Mouse (Mus musculus) heart, postnatal 10 days (tissue): ENCODE measurements around the gene Krt14. TPM values are rescaled to one million over a fixed set of nuclear protein-coding genes. Genes with fewer than 3 reads are reported as not detected.

Source experiments
- DNase-seq, 2 experiments: peaks; one replicate each; pipeline ENCODE4 v3.0.0; 2021
- intact Hi-C: fragments of 180-260 bp; cut with DNase I; formaldehyde crosslinking; loops from one replicate; pipeline ENCODE4 v1.15.1; 2025
- total RNA-seq, 2 experiments: library from RNA; stranded (reverse); gene quantifications; 2 replicates each; pipeline ENCODE4 v1.2.3; 2021

Gene Krt14
- total RNA-seq, 2 experiments from 2014 or later = 1.8 to 2.7 TPM

DNA sequence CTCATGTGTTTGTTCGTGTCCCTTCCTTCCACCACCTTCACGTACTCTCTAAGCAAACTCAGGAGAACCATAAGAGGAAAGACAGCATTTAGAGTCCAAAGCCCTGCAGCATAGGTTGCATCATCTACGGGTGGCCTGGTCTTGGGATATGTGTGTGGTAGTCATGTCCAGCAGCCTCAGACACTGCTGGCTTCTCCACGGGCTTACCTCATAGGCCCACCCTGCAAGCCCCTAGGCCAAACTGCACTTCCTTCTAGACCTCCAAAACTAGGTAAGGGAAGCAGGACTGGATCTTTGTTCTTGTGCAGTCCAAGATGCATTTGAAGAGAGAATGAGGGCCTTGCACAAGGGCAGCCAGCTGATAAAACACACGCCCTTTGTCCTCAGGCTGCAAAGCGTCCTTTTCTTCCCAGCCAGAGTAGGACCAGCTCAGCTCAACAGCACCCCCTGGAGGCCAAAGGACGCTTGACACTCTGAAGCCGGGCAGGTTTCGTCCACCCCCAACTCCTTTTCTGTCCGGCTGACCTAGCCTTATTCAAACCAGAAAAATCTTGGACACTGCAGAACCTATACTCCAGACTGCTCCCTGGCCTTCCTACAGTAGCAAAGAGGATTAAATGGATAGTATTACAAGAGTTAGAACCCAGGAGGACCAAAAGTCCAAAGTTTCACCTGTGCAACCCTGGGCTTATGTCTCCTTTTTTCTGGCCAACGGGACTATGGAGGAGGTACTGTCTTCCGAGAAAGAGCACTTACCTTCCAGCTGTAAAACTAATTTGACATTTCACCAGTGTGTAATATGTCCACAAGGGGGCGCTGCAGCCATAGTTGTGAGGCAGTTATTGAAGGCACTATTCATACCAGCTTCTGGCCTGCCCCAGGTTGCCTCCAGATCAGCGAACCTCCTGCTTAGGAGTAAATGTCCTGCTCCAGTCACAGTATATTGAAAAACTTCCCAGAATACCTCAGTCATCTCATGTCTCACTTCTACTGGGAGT, 38.3 kb downstream of the Krt14 start:
- DNase-seq = peak; percentile 64 to 86
- intact Hi-C loops = loop anchor here (1.0 to 5.0 kb wide), 4 partner anchors 102 to 704 kb away; no protein-coding TSS in a partner anchor

- DNase-seq = peak; percentile 44 to 49
- intact Hi-C loops = loop anchor here (2.0 to 5.0 kb wide), 3 partner anchors 101 to 703 kb away; no protein-coding TSS in a partner anchor
These were observed 39.3 kb downstream of the Krt14 start for GRCm38 (mm10) chr11:100168071-100168470.

- intact Hi-C loops = no loop called here
These were observed 43.0 kb downstream of the Krt14 start for GRCm38 (mm10) chr11:100164392-100164791.

GRCm38 (mm10) chr11:100157908-100158477, 49.4 kb downstream of the Krt14 start:
- DNase-seq = no peak
- intact Hi-C loops = no loop called here

More at GRCm38 (mm10) chr11:100164392-100164791, 43.0 kb downstream of the Krt14 start:
- DNase-seq = no peak

GRCm38 (mm10) chr11:100157331-100157730, 50.0 kb downstream of the Krt14 start:
- no peak for DNase-seq
- intact Hi-C loops = no loop called here

DNA sequence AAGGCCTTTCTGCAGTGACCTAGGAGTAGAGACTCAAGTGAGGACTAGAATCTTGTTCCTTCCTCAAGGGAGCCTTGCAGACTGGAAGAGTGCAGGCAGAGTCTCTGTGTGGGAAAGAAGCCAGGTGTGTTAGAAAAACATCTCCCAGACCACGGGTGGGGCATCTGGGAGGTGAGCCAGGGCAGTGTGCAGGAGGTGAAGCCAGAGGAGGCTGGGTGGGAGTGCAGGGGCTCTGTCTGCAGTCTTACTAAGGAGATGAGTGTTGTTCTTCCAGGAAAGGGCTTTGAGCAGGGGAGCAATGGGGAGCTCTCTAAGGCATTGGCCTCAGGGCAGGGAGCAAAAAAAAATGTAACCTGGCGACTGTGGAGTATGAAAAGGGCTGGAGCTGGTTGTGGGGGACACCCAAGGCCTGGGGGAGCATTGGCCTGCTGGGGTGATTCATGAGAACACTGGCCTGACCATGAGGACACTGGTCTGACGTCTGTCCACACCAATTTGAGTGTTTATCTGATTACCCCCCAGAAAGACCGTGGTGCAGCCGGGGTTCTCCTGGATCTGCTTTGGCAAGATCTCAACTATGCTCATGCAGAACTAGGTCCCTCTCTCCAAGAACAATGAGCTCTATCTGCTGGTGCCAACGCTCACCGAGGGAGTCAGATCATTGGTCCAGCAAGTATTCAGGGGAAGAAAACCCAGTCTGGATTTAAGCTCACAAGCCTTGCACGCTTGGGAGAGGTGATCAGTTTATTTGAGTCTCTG, 51.7 kb downstream of the Krt14 start:
- intact Hi-C loops = no loop called here
- DNase-seq = no peak

Other genes starting within 250 kb of the Krt14 start
- gene Krtap29-1, start 228.5 kb downstream of the Krt14 start, total RNA-seq = not detected
- gene Krtap16-1, start 221.0 kb downstream of the Krt14 start, total RNA-seq = not detected
- not detected for gene Krtap17-1, start 213.6 kb downstream of the Krt14 start, total RNA-seq
- gene Krt33a, start 191.3 kb downstream of the Krt14 start, total RNA-seq = not detected
- not detected for gene Krt33b, start 177.7 kb downstream of the Krt14 start, total RNA-seq
- not detected for gene Krt34, start 166.0 kb downstream of the Krt14 start, total RNA-seq
- gene Krt31, start 157.0 kb downstream of the Krt14 start, total RNA-seq = not detected
- not detected for gene Krt32, start 119.3 kb downstream of the Krt14 start, total RNA-seq
- not detected for gene Krt35, start 111.3 kb downstream of the Krt14 start, total RNA-seq
- gene Krt36, start 101.9 kb downstream of the Krt14 start, total RNA-seq = not detected
- not detected for gene Krt13, start 86.0 kb downstream of the Krt14 start, total RNA-seq
- gene Krt15, start 71.6 kb downstream of the Krt14 start, total RNA-seq = under 1 TPM in 1 of 2 experiments, not detected in 1; 0.29 TPM
- gene Krt19, start 58.9 kb downstream of the Krt14 start, total RNA-seq = 10 to 100 TPM; 10.3 to 16.7 TPM
- gene Krt9, start 14.3 kb downstream of the Krt14 start, total RNA-seq = not detected
- gene Krt16, start 41.4 kb upstream of the Krt14 start, total RNA-seq = not detected
- gene Krt17, start 53.5 kb upstream of the Krt14 start, total RNA-seq = not detected
- gene Krt42, start 62.3 kb upstream of the Krt14 start, total RNA-seq = not detected
- 1,000 to 10,000 TPM; 1,270 to 1,308 TPM for gene Eif1, start 112.3 kb upstream of the Krt14 start, total RNA-seq
- gene Gast, start 126.9 kb upstream of the Krt14 start, total RNA-seq = not detected
- gene Hap1, start 148.6 kb upstream of the Krt14 start, total RNA-seq = 1 to 10 TPM; 1.4 TPM
- gene Jup, start 190.2 kb upstream of the Krt14 start, total RNA-seq = 100 to 1,000 TPM; 252 to 286 TPM
- 10 to 100 TPM; 24.4 to 27.3 TPM for gene P3h4, start 207.3 kb upstream of the Krt14 start, total RNA-seq
- gene Fkbp10, start 208.1 kb upstream of the Krt14 start, total RNA-seq = 10 to 100 TPM; 58.6 to 59.7 TPM
- gene Nt5c3b, start 234.3 kb upstream of the Krt14 start, total RNA-seq = 10 to 100 TPM; 36.9 to 46.3 TPM
- gene Klhl10, start 234.4 kb upstream of the Krt14 start, total RNA-seq = under 1 TPM; 0.57 to 0.97 TPM